Mouse (Mus musculus) left cerebral cortex, postnatal 10 days (tissue): ENCODE measurements at regions not wholly inside any gene's neighbourhood (a gene's known extent, or its start where the extent isn't known, plus 50 kb on each side); places are given as distances from the start of the nearest gene placed in this dataset.
"Not testable (repeated sequence)": the region's sequence is repeated elsewhere in the genome, so short reads cannot be mapped to it uniquely, and the experiment has no call there.

Experiments used
- DNase-seq, 2 experiments: peaks; one replicate each; pipeline ENCODE4 v3.0.0; 2021 to 2022; ENCODE audit warnings: low spot score in 2 of 2, mixed read lengths in 1 of 2; ENCODE audit errors: extremely low spot score in 1 of 2
- intact Hi-C: fragments of 180-260 bp; cut with DNase I; formaldehyde crosslinking; loops from one replicate; pipeline ENCODE4 v1.15.1; 2025

- intact Hi-C loops: no loop called here
Measured at GRCm38 (mm10) chr13:7007091-7007490, 358.5 kb upstream of the Pfkp start.

GRCm38 (mm10) chr13:6998508-6999278 is 350.1 kb upstream of the Pfkp start:
- DNase-seq, intact Hi-C loops: not testable (repeated sequence)

More at GRCm38 (mm10) chr13:7007091-7007490, 358.5 kb upstream of the Pfkp start:
- no peak for DNase-seq

GRCm38 (mm10) chr13:6998094-6998493 is 349.5 kb upstream of the Pfkp start:
- DNase-seq: no peak
- intact Hi-C loops: no loop called here

- DNase-seq: no peak
- intact Hi-C loops: no loop called here
Measured at GRCm38 (mm10) chr13:6992323-6992994, 343.9 kb upstream of the Pfkp start.

- no peak for DNase-seq
- intact Hi-C loops: no loop called here
Measured at GRCm38 (mm10) chr13:6991714-6992113, 343.1 kb upstream of the Pfkp start.

- intact Hi-C loops: no loop called here
- no peak for DNase-seq
Measured at GRCm38 (mm10) chr13:6985012-6985996, 336.7 kb upstream of the Pfkp start.

GRCm38 (mm10) chr13:6955713-6956112 is 307.1 kb upstream of the Pfkp start:
- DNase-seq: no peak
- intact Hi-C loops: no loop called here

- DNase-seq: no peak
- intact Hi-C loops: no loop called here
Measured at GRCm38 (mm10) chr13:6924136-6924535, 275.6 kb upstream of the Pfkp start.

GRCm38 (mm10) chr13:6922357-6922721 is 273.8 kb upstream of the Pfkp start:
- intact Hi-C loops: no loop called here
- DNase-seq: no peak

GRCm38 (mm10) chr13:6921691-6922356 is 273.2 kb upstream of the Pfkp start:
- no peak for DNase-seq
- intact Hi-C loops: no loop called here

- DNase-seq: no peak
- intact Hi-C loops: no loop called here
Measured at GRCm38 (mm10) chr13:6906000-6906399, 257.4 kb upstream of the Pfkp start.

GRCm38 (mm10) chr13:6901682-6902081 is 253.1 kb upstream of the Pfkp start:
- DNase-seq: no peak
- intact Hi-C loops: no loop called here

- no peak for DNase-seq
- intact Hi-C loops: no loop called here
Measured at GRCm38 (mm10) chr13:6897666-6898065, 249.1 kb upstream of the Pfkp start.

GRCm38 (mm10) chr13:6891458-6892076 is 243.0 kb upstream of the Pfkp start:
- intact Hi-C loops: no loop called here
- no peak for DNase-seq

GRCm38 (mm10) chr13:6889446-6889845 is 240.9 kb upstream of the Pfkp start:
- intact Hi-C loops, DNase-seq: not testable (repeated sequence)

GRCm38 (mm10) chr13:6888381-6888780 is 239.8 kb upstream of the Pfkp start:
- intact Hi-C loops: no loop called here
- DNase-seq: no peak

- intact Hi-C loops: no loop called here
- DNase-seq: no peak
Measured at GRCm38 (mm10) chr13:6877018-6877901, 228.7 kb upstream of the Pfkp start.

GRCm38 (mm10) chr13:6862186-6862585 is 213.6 kb upstream of the Pfkp start:
- DNase-seq: no peak
- intact Hi-C loops: no loop called here
